16 mouse cellular contexts compared by ENCODE assay signal in genomic region chr4:148820171-148820570, GRCm38 (mm10). TPM values are rescaled to one million over a fixed set of nuclear protein-coding genes. Genes with fewer than 3 reads are reported as not detected.
DNase-seq lines count a peak whose midpoint lies in the region; ATAC-seq and TF ChIP-seq lines count a peak whose summit lies in the region.
"Had no signal": no experiment of that assay in that cellular context is flagged by ENCODE, and none has a peak within 500 bp of the region (broad histone marks: within the 10 kb centered on the region; RNA-seq: fewer than 3 reads in every experiment).

No protein-coding gene starts in this region.

- no peak; the same call in 1 of the 2 replicates for ATAC-seq in heart, embryonic 16.5 days (replicated peaks; ENCODE audit: extremely low read depth, insufficient read depth, low FRiP score)
- no peak for ATAC-seq in heart, embryonic 11.5 days (replicated peaks; ENCODE audit: insufficient number of reproducible peaks, low FRiP score, low TSS enrichment)
- ATAC-seq: forebrain, embryonic 13.5 days; inflammation-experienced regulatory T-cells, adult 6 months had no signal

- peak overlapping the region; percentile 10; the same call in 1 of the 2 replicates for H3K4me2 ChIP-seq in heart, embryonic 16.5 days (ENCODE audit: low read depth, low read length)
- H3K4me2 ChIP-seq in heart, embryonic 11.5 days, result no peak overlapping the region
- H3K4me2 ChIP-seq in myocyte (ENCODE audit: low read depth), result peak overlapping the region; percentile 61
- H3K4me2 ChIP-seq: forebrain, embryonic 13.5 days; liver, embryonic 15.5 days had no signal

- no peak overlapping the region for H3K4me3 ChIP-seq in heart, embryonic 16.5 days (ENCODE audit: low read length)
- H3K4me3 ChIP-seq in heart, embryonic 11.5 days (ENCODE audit: low read depth, low read length), result no peak overlapping the region
- H3K4me3 ChIP-seq in myocyte, result no peak overlapping the region
- H3K4me3 ChIP-seq: embryonic facial prominence, embryonic 10.5 days; forebrain, embryonic 13.5 days; liver, embryonic 15.5 days had no signal

- DNase-seq in urinary bladder, postnatal 14 days (ENCODE audit: low spot score), result peak; percentile 59
- no peak for DNase-seq in urinary bladder, postnatal 10 days (ENCODE audit: low spot score)
- no peak for DNase-seq in spleen, postnatal 14 days (ENCODE audit: low spot score in 2 of 2)
- no peak for DNase-seq in yolk sac, embryonic 10.5 days (ENCODE audit: low spot score)
- DNase-seq: cerebellum, adult 11 months; cerebellum, postnatal 36 days; gastrocnemius, postnatal 14 days; midbrain, embryonic 14.5 days; thymus, postnatal 25 days had no signal

- WGBS in heart, embryonic 16.5 days, result 54% methylated on average over 13 of the region's 13 CpGs
- WGBS in heart, embryonic 11.5 days (ENCODE audit: insufficient replicate concordance), result 51% methylated on average over 13 of the region's 13 CpGs

- no peak overlapping the region for H3ac ChIP-seq in myocyte (ENCODE audit: control insufficient read depth, insufficient read length)

- H3K9me3 ChIP-seq in heart, embryonic 16.5 days (replicated peaks; ENCODE audit: control insufficient read depth, low read length), result no peaks in the 10 kb centered on the region
- H3K9me3 ChIP-seq in heart, embryonic 11.5 days (replicated peaks; ENCODE audit: control insufficient read depth, low read length), result no peaks in the 10 kb centered on the region
- H3K9me3 ChIP-seq: forebrain, embryonic 13.5 days; liver, embryonic 15.5 days had no signal

- H3K27me3 ChIP-seq in heart, embryonic 16.5 days (ENCODE audit: control insufficient read depth, insufficient read depth, low read length), result no peaks in the 10 kb centered on the region
- H3K27me3 ChIP-seq in heart, embryonic 11.5 days (ENCODE audit: control insufficient read depth, insufficient read depth, low read length), result 0 out of 2 replicates have a peak, but pooled peaks cover 4% of the 10 kb centered on the region
- no peaks in the 10 kb centered on the region for H3K27me3 ChIP-seq in myocyte (ENCODE audit: control insufficient read depth, insufficient read depth, insufficient read length)

- peak overlapping the region; percentile 34; the same call in 1 of the 2 replicates for H3K27ac ChIP-seq in heart, embryonic 16.5 days (ENCODE audit: low read length)
- H3K27ac ChIP-seq in heart, embryonic 11.5 days (ENCODE audit: low read depth, low read length), result no peak overlapping the region
- H3K27ac ChIP-seq: embryonic facial prominence, embryonic 10.5 days; forebrain, embryonic 13.5 days; liver, embryonic 15.5 days had no signal

- no peaks in the 10 kb centered on the region for H3K79me2 ChIP-seq in myocyte (ENCODE audit: control insufficient read depth, insufficient read depth)

- peaks cover 54% of the 10 kb centered on the region for H3K4me1 ChIP-seq in heart, embryonic 16.5 days (ENCODE audit: control insufficient read depth, insufficient read depth, low read length)
- peaks cover 38% of the 10 kb centered on the region for H3K4me1 ChIP-seq in heart, embryonic 11.5 days (ENCODE audit: control insufficient read depth, insufficient read depth, low read length)
- H3K4me1 ChIP-seq: liver, embryonic 15.5 days had no signal

- TF ChIP-seq POLR2A in myocyte (IDR thresholded peaks at IDR 0.05; ENCODE audit: insufficient read length, low read depth), result no peak

- peak overlapping the region; percentile 18 for H3K9ac ChIP-seq in heart, embryonic 16.5 days (ENCODE audit: low read length)
- H3K9ac ChIP-seq in heart, embryonic 11.5 days (ENCODE audit: low read depth, low read length), result no peak overlapping the region
- H3K9ac ChIP-seq: forebrain, embryonic 13.5 days; liver, embryonic 15.5 days had no signal

- H3K36me3 ChIP-seq in heart, embryonic 16.5 days (ENCODE audit: control insufficient read depth, insufficient read depth), result no peaks in the 10 kb centered on the region
- H3K36me3 ChIP-seq in heart, embryonic 11.5 days (ENCODE audit: control insufficient read depth, insufficient read depth, low read length), result no peaks in the 10 kb centered on the region
- no peaks in the 10 kb centered on the region for H3K36me3 ChIP-seq in myocyte (ENCODE audit: control insufficient read depth, insufficient read depth)
- H3K36me3 ChIP-seq: embryonic facial prominence, embryonic 10.5 days; liver, embryonic 15.5 days had no signal

TF ChIP-seq in myocyte, 11 proteins besides CTCF, POLR2A, EP300 and RAD21:
- TF ChIP-seq SRF (IDR thresholded peaks at IDR 0.05; ENCODE audit: control insufficient read depth, insufficient read length, low read depth) (no peak), USF1 (IDR thresholded peaks at IDR 0.05; ENCODE audit: low read depth) (no peak), TCF12 (IDR thresholded peaks at IDR 0.05; ENCODE audit: insufficient read depth, poor library complexity, severe bottlenecking) (no peak), POLR2AphosphoS2 (IDR thresholded peaks at IDR 0.05; ENCODE audit: insufficient read length, low read depth) (no peak), CEBPB (IDR thresholded peaks at IDR 0.05; ENCODE audit: insufficient read depth, poor library complexity, severe bottlenecking) (no peak), MYOG (IDR thresholded peaks at IDR 0.05; ENCODE audit: control insufficient read depth in 1 of 3, insufficient read depth in 1 of 3, insufficient read length in 2 of 3, low read depth in 2 of 3) (no peak), MYOD1 (IDR thresholded peaks at IDR 0.05; ENCODE audit: control insufficient read depth in 1 of 3, insufficient read length in 2 of 3, low read depth in 2 of 3) (no peak), E2F4 (IDR thresholded peaks at IDR 0.05; ENCODE audit: insufficient read depth) (no peak), REST (IDR thresholded peaks at IDR 0.05; ENCODE audit: insufficient read depth, insufficient read length) (no peak), TCF3 (IDR thresholded peaks at IDR 0.05; ENCODE audit: insufficient read length, low read depth) (no peak), MAX (IDR thresholded peaks at IDR 0.05; ENCODE audit: low read depth) (no peak)

RNA-seq across cellular contexts. Expression of gene Casz1, which starts 15.9 kb away (rescaled TPM):
- 22.4 and 25.7 TPM in 2 replicates for polyA plus RNA-seq in heart, embryonic 16.5 days (2015; fragmentation: Nextera tagmentation; extraction: Ambion mirVana)
- polyA plus RNA-seq in heart, embryonic 11.5 days (2014; fragmentation: Nextera tagmentation; extraction: Ambion mirVana), result 15.1 and 19.9 TPM in 2 replicates
- polyA plus RNA-seq in myocyte (2012; fragmentation: generic; extraction: Trizol), result 11.1 TPM
